Mouse (Mus musculus): ENCODE measurements around the gene Tbxa2r. TPM values are rescaled to one million over a fixed set of nuclear protein-coding genes. Genes with fewer than 3 reads are reported as not detected.

Tbxa2r gene
- polyA plus RNA-seq, 1 experiment from 2014 or later, result 3.6 TPM

GRCm38 (mm10) chr10:81297845-81298244, 30.7 kb upstream of the Tbxa2r start:
- 75% methylated on average over 9 of the region's 10 CpGs for WGBS
- ATAC-seq, result no peak
- peaks cover 25% of the 10 kb centered on the region for H3K4me1 ChIP-seq (replicated peaks; ENCODE audit: control insufficient read depth, insufficient read depth, low read length)
- H3K9me3 ChIP-seq (ENCODE audit: control insufficient read depth, low read length), result no peaks in the 10 kb centered on the region
- no peaks in the 10 kb centered on the region for H3K36me3 ChIP-seq (ENCODE audit: control insufficient read depth, insufficient read depth)
- H3K27ac ChIP-seq (ENCODE audit: low read length), result no peak overlapping the region; the same call in 1 of the 2 replicates
- H3K9ac ChIP-seq (replicated peaks; ENCODE audit: low read depth, low read length), result no peak overlapping the region
- no peak overlapping the region for H3K4me3 ChIP-seq (replicated peaks; ENCODE audit: low read length)
- no peak overlapping the region for H3K4me2 ChIP-seq (ENCODE audit: low read length)
- H3K27me3 ChIP-seq (replicated peaks; ENCODE audit: control insufficient read depth, insufficient read depth, low read length), result no peaks in the 10 kb centered on the region

DNA sequence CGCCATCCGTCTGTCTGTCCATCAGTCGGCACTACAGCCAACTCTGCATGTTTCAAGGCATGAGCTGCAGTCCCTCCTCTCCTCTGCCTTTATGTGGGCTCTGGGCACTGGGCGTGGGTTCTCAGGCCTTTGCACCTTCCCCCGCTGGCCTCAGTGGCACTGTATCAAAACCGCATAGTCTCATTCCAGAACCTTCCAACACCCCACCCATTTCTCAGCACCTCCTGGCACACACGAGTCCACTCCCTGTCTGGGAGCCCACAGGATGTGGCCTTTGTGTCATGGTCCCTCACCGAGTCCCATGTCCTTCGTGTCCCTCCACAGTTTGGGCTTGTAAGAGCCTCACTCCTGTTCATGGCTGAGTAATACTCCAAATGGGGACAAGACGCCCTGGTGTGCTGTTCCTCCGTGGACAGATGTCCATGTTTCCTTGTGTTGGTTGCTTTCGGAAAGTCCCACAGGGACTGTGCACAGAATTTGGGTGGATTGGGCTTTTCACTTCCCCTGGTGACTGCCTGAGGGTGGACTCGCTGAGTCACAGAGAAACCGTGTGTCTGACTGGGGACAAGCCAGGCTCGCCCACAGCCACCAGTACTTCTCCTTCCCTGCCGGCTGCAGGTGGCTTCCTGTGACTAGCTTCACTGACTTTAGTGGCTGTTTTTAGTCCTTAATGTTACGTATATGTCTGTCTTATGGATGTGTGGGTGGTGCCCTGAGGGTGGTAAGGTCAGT, 30.0 kb upstream of the Tbxa2r start:
- Histone ChIP-seq H3K4me3 (replicated peaks; ENCODE audit: low read length) (no peak overlapping the region), H3K4me2 (ENCODE audit: low read length) (no peak overlapping the region), H3K9me3 (ENCODE audit: control insufficient read depth, low read length) (no peaks in the 10 kb centered on the region), H3K9ac (replicated peaks; ENCODE audit: low read depth, low read length) (no peak overlapping the region), H3K36me3 (ENCODE audit: control insufficient read depth, insufficient read depth) (no peaks in the 10 kb centered on the region), H3K4me1 (replicated peaks; ENCODE audit: control insufficient read depth, insufficient read depth, low read length) (peaks cover 32% of the 10 kb centered on the region), H3K27ac (ENCODE audit: low read length) (peak overlapping the region; percentile 44), H3K27me3 (replicated peaks; ENCODE audit: control insufficient read depth, insufficient read depth, low read length) (no peaks in the 10 kb centered on the region)
- WGBS, result 94% methylated on average over 17 of the region's 17 CpGs
- no peak for ATAC-seq

GRCm38 (mm10) chr10:81299585-81300351, 28.8 kb upstream of the Tbxa2r start:
- Histone ChIP-seq H3K9me3 (ENCODE audit: control insufficient read depth, low read length) (no peaks in the 10 kb centered on the region), H3K4me1 (replicated peaks; ENCODE audit: control insufficient read depth, insufficient read depth, low read length) (peaks cover 20% of the 10 kb centered on the region), H3K36me3 (ENCODE audit: control insufficient read depth, insufficient read depth) (no peaks in the 10 kb centered on the region), H3K27ac (ENCODE audit: low read length) (no peak overlapping the region), H3K27me3 (replicated peaks; ENCODE audit: control insufficient read depth, insufficient read depth, low read length) (no peaks in the 10 kb centered on the region), H3K4me3 (replicated peaks; ENCODE audit: low read length) (no peak overlapping the region), H3K4me2 (ENCODE audit: low read length) (no peak overlapping the region), H3K9ac (replicated peaks; ENCODE audit: low read depth, low read length) (no peak overlapping the region)
- 91% methylated on average over 14 of the region's 14 CpGs for WGBS
- no peak for ATAC-seq

DNA sequence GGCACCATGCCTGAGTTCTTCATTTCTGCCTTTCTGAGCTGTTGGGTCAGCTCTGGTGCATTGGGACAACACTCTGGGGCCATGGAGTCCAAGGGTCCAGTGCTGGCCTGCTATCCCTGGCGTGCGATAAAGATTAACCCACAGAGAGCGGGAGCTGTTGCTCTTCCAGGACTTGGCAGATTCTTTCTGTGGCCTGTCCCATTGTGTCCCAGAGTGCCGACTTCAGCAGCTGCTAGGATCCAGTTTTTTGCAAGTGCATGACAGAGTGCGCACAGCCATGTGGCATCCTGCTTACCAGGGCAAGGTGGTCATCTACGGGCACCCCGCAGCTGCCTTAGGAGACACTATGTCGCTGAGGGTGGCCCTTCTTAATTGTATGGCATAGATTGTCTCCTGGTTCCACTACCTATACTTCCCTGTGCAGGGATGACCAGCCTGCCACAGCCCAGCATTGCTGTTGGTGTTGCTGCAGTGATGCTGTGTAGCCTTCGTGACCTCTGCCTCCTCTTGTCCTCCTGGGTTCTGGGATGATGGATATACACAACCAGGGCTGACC, 28.1 kb upstream of the Tbxa2r start:
- Histone ChIP-seq H3K4me1 (replicated peaks; ENCODE audit: control insufficient read depth, insufficient read depth, low read length) (peaks cover 14% of the 10 kb centered on the region), H3K4me2 (ENCODE audit: low read length) (no peak overlapping the region), H3K36me3 (ENCODE audit: control insufficient read depth, insufficient read depth) (no peaks in the 10 kb centered on the region), H3K9me3 (ENCODE audit: control insufficient read depth, low read length) (no peaks in the 10 kb centered on the region), H3K4me3 (replicated peaks; ENCODE audit: low read length) (no peak overlapping the region), H3K27me3 (replicated peaks; ENCODE audit: control insufficient read depth, insufficient read depth, low read length) (no peaks in the 10 kb centered on the region), H3K9ac (replicated peaks; ENCODE audit: low read depth, low read length) (no peak overlapping the region), H3K27ac (ENCODE audit: low read length) (no peak overlapping the region)
- 86% methylated on average over 9 of the region's 9 CpGs for WGBS
- ATAC-seq, result no peak

DNA sequence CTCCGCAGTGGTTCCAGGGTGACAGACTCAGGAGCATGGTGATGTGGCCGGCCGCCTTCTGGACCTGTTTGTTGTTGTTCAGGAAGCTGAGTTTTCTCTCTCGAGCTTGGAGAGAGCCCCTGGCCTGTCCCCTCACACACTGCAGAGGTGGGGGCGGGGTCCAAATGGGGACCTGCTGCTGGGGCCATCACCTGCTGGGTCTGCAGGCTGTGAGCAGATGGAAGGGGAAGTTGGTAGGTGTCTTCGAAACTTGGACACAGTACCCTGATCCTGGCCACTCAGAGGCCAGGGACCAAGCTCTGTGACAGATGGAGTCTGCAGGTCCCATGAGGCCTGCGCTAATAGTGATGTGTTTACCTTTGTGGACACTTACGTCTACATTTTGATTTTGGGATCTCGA, 27.2 kb upstream of the Tbxa2r start:
- Histone ChIP-seq H3K9ac (replicated peaks; ENCODE audit: low read depth, low read length) (no peak overlapping the region), H3K27me3 (replicated peaks; ENCODE audit: control insufficient read depth, insufficient read depth, low read length) (no peaks in the 10 kb centered on the region), H3K36me3 (ENCODE audit: control insufficient read depth, insufficient read depth) (peaks cover 1% of the 10 kb centered on the region), H3K4me3 (replicated peaks; ENCODE audit: low read length) (no peak overlapping the region), H3K27ac (ENCODE audit: low read length) (no peak overlapping the region), H3K4me2 (ENCODE audit: low read length) (no peak overlapping the region), H3K9me3 (ENCODE audit: control insufficient read depth, low read length) (no peaks in the 10 kb centered on the region), H3K4me1 (replicated peaks; ENCODE audit: control insufficient read depth, insufficient read depth, low read length) (peaks cover 14% of the 10 kb centered on the region)
- ATAC-seq, result no peak
- WGBS, result 86% methylated on average over 9 of the region's 9 CpGs

DNA sequence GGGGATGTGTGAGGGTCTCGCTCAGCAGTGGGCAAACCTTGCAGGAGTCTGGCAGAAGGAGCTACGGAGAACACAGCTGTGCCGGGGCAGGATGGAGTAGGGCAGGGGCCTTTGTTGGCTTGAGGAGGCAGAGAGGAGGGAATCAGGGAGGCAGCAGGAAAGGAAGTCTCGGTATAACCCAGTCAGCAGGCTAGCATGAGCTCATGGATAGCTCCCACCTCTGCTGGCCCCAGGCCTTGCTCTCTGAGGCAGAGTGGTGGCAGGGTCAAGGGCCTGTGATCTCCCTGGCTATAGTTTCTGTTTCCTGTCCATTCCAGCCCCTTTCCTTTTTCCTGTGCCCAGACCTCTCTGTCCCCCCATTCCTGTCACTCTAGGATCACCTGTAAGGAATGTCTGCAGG, 26.2 kb upstream of the Tbxa2r start:
- H3K4me3 ChIP-seq (replicated peaks; ENCODE audit: low read length), result no peak overlapping the region
- H3K27me3 ChIP-seq (replicated peaks; ENCODE audit: control insufficient read depth, insufficient read depth, low read length), result no peaks in the 10 kb centered on the region
- no peaks in the 10 kb centered on the region for H3K9me3 ChIP-seq (ENCODE audit: control insufficient read depth, low read length)
- peaks cover 14% of the 10 kb centered on the region for H3K4me1 ChIP-seq (replicated peaks; ENCODE audit: control insufficient read depth, insufficient read depth, low read length)
- WGBS, result 72% methylated on average over 4 of the region's 4 CpGs
- no peak overlapping the region for H3K4me2 ChIP-seq (ENCODE audit: low read length)
- peak overlapping the region; percentile 61 for H3K27ac ChIP-seq (ENCODE audit: low read length)
- H3K36me3 ChIP-seq (ENCODE audit: control insufficient read depth, insufficient read depth), result peaks cover 9% of the 10 kb centered on the region
- H3K9ac ChIP-seq (replicated peaks; ENCODE audit: low read depth, low read length), result peak overlapping the region; percentile 17; the same call in 1 of the 2 replicates
- ATAC-seq, result no peak

- WGBS, result 62% methylated on average over 14 of the region's 14 CpGs
- H3K9ac ChIP-seq (replicated peaks; ENCODE audit: low read depth, low read length), result 0 out of 2 replicates have a peak overlapping the region, but pooled peaks have one; percentile 17
- H3K9me3 ChIP-seq (ENCODE audit: control insufficient read depth, low read length), result no peaks in the 10 kb centered on the region
- H3K4me1 ChIP-seq (replicated peaks; ENCODE audit: control insufficient read depth, insufficient read depth, low read length), result peaks cover 14% of the 10 kb centered on the region
- H3K4me2 ChIP-seq (ENCODE audit: low read length), result no peak overlapping the region
- H3K36me3 ChIP-seq (ENCODE audit: control insufficient read depth, insufficient read depth), result peaks cover 14% of the 10 kb centered on the region
- no peaks in the 10 kb centered on the region for H3K27me3 ChIP-seq (replicated peaks; ENCODE audit: control insufficient read depth, insufficient read depth, low read length)
- no peak overlapping the region for H3K4me3 ChIP-seq (replicated peaks; ENCODE audit: low read length)
- ATAC-seq, result peak; percentile 38
- peak overlapping the region; percentile 61 for H3K27ac ChIP-seq (ENCODE audit: low read length)
These were observed 25.7 kb upstream of the Tbxa2r start for GRCm38 (mm10) chr10:81302781-81303218.

- H3K27me3 ChIP-seq (replicated peaks; ENCODE audit: control insufficient read depth, insufficient read depth, low read length), result no peaks in the 10 kb centered on the region
- peaks cover 14% of the 10 kb centered on the region for H3K4me1 ChIP-seq (replicated peaks; ENCODE audit: control insufficient read depth, insufficient read depth, low read length)
- no peak overlapping the region for H3K4me2 ChIP-seq (ENCODE audit: low read length)
- peaks cover 19% of the 10 kb centered on the region for H3K36me3 ChIP-seq (ENCODE audit: control insufficient read depth, insufficient read depth)
- no peak overlapping the region for H3K4me3 ChIP-seq (replicated peaks; ENCODE audit: low read length)
- no peak for ATAC-seq
- 0 out of 2 replicates have a peak overlapping the region, but pooled peaks have one; percentile 17 for H3K9ac ChIP-seq (replicated peaks; ENCODE audit: low read depth, low read length)
- H3K9me3 ChIP-seq (ENCODE audit: control insufficient read depth, low read length), result no peaks in the 10 kb centered on the region
- WGBS, result 79% methylated on average over 10 of the region's 10 CpGs
- no peak overlapping the region for H3K27ac ChIP-seq (ENCODE audit: low read length)
These were observed 25.3 kb upstream of the Tbxa2r start for GRCm38 (mm10) chr10:81303258-81303657.

- no peak overlapping the region for H3K4me3 ChIP-seq (replicated peaks; ENCODE audit: low read length)
- H3K4me1 ChIP-seq (replicated peaks; ENCODE audit: control insufficient read depth, insufficient read depth, low read length), result peaks cover 14% of the 10 kb centered on the region
- H3K4me2 ChIP-seq (ENCODE audit: low read length), result no peak overlapping the region
- H3K9me3 ChIP-seq (ENCODE audit: control insufficient read depth, low read length), result no peaks in the 10 kb centered on the region
- H3K27ac ChIP-seq (ENCODE audit: low read length), result no peak overlapping the region
- WGBS, result 82% methylated on average over 7 of the region's 7 CpGs
- H3K36me3 ChIP-seq (ENCODE audit: control insufficient read depth, insufficient read depth), result peaks cover 20% of the 10 kb centered on the region
- no peak overlapping the region for H3K9ac ChIP-seq (replicated peaks; ENCODE audit: low read depth, low read length)
- no peak for ATAC-seq
- no peaks in the 10 kb centered on the region for H3K27me3 ChIP-seq (replicated peaks; ENCODE audit: control insufficient read depth, insufficient read depth, low read length)
These were observed 24.8 kb upstream of the Tbxa2r start for GRCm38 (mm10) chr10:81303761-81304160.

All from forebrain, embryonic 16.5 days (tissue).